Mouse (Mus musculus) neural tube, embryonic 13.5 days (tissue): ENCODE data around the gene Dstyk. TPM values are rescaled to one million over a fixed set of nuclear protein-coding genes. Genes with fewer than 3 reads are reported as not detected.
A peak's percentile ranks its signal among the peaks of the same experiment; 100 is the strongest.

ENCODE experiments used
- ATAC-seq: fragments of 200-750 bp; cut with Nextera tagmentation; 2 replicates; pipeline ENCODE4 v1.8.0; 2017; ENCODE audit warnings: low read depth, mild to moderate bottlenecking, moderate TSS enrichment, moderate library complexity
- H3K27ac ChIP-seq: fragments of 300-500 bp; sonication (generic); replicated peaks from 2 replicates; pipeline ENCODE4 v1.5.1; 2015; ENCODE audit warnings: moderate library complexity, mild to moderate bottlenecking, inconsistent platforms
- H3K27me3 ChIP-seq: fragments of 300-500 bp; sonication (generic); 2 replicates; pipeline ENCODE4 v1.6.1; 2015; ENCODE audit warnings: mild to moderate bottlenecking, inconsistent platforms
- H3K36me3 ChIP-seq: fragments of 300-500 bp; sonication (generic); 2 replicates; pipeline ENCODE4 v1.6.1; 2015; ENCODE audit warnings: mild to moderate bottlenecking, inconsistent platforms
- H3K4me1 ChIP-seq: fragments of 300-500 bp; sonication (generic); replicated peaks from 2 replicates; pipeline ENCODE4 v1.6.1; 2015; ENCODE audit warnings: inconsistent platforms
- H3K4me2 ChIP-seq: fragments of 300-500 bp; sonication (generic); 2 replicates; pipeline ENCODE4 v1.6.1; 2015; ENCODE audit warnings: inconsistent platforms, mild to moderate bottlenecking, moderate library complexity
- H3K4me3 ChIP-seq: fragments of 300-500 bp; sonication (generic); 2 replicates; pipeline ENCODE4 v1.5.1; 2015; ENCODE audit warnings: mild to moderate bottlenecking, inconsistent platforms
- H3K9ac ChIP-seq: fragments of 300-500 bp; sonication (generic); 2 replicates; pipeline ENCODE4 v1.6.1; 2015; ENCODE audit warnings: moderate library complexity, mild to moderate bottlenecking, inconsistent platforms
- H3K9me3 ChIP-seq: fragments of 300-500 bp; sonication (generic); 2 replicates; pipeline ENCODE4 v1.6.1; 2016; ENCODE audit warnings: inconsistent platforms
- WGBS: fragments of 180-500 bp; shearing (Covaris S2); methylation state at CpG from one replicate; pipeline ENCODE4 v1.1.7; 2015; 5-methylcytosine and 5-hydroxymethylcytosine counted together
- polyA plus RNA-seq: library from polyadenylated mRNA; unstranded; fragments of >200 nt; fragmentation: Nextera tagmentation; extraction: Ambion mirVana; gene quantifications from 2 replicates; pipeline ENCODE4 v1.2.1, GENCODE M21; 2015

Gene Dstyk
- polyA plus RNA-seq, 1 experiment from 2014 or later, result 9.2 TPM

DNA sequence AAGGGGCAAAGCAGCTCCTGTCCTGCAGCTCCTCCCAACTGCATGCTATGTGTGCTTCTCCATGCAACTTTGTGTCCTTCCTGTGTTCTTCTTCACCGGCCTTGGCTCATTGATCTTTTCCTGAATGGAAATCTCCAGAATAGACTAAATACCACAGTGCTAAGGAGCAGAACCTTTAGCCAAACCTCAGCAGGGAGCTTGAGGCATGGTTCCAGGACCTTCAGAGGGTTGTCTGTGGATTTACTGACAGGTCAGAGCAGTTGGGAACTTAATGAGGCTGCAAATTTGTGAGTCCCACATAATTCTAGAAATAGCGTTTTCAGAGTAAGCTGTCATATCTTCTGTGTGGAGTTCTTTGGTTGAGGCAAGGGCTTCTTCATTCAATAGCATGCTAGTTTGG is 83.2 kb downstream of the Dstyk start:
- no peaks in the 10 kb centered on the region for H3K9me3 ChIP-seq
- no peak overlapping the region for H3K9ac ChIP-seq
- no peaks in the 10 kb centered on the region for H3K27me3 ChIP-seq
- no peak overlapping the region for H3K4me3 ChIP-seq
- WGBS, result 85% methylated on average over 2 of the region's 2 CpGs
- peaks cover 92% of the 10 kb centered on the region for H3K36me3 ChIP-seq
- H3K4me1 ChIP-seq, result no peaks in the 10 kb centered on the region
- no peak for ATAC-seq
- no peak overlapping the region for H3K4me2 ChIP-seq
- no peak overlapping the region for H3K27ac ChIP-seq

DNA sequence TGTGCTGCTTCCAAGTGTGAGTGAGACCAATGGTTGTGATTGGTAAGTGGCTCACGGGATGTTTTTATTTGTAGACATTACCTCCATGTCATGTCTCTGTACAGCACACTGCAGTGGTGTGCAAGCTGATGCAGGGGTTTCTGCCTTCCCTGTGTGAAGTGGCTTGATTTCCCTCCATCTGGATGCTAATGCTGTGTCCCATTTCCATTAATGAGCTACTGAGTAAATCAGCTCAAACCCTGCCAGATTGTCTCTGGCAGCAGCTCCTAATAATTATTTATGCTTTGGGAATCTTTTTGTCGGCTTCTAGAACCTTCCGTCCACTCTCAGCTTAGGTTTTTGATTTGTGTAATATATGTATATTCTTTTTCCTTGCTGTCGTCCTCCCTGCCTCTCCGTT is 87.8 kb downstream of the Dstyk start:
- H3K9ac ChIP-seq, result no peak overlapping the region
- WGBS, result 80% methylated on average over 5 of the region's 5 CpGs
- H3K27ac ChIP-seq, result no peak overlapping the region; the same call in 1 of the 2 replicates
- peaks cover 78% of the 10 kb centered on the region for H3K36me3 ChIP-seq
- ATAC-seq, result no peak
- H3K9me3 ChIP-seq, result no peaks in the 10 kb centered on the region
- peaks cover 5% of the 10 kb centered on the region; the same call in 1 of the 2 replicates for H3K4me1 ChIP-seq
- no peak overlapping the region for H3K4me2 ChIP-seq
- H3K27me3 ChIP-seq, result no peaks in the 10 kb centered on the region
- no peak overlapping the region for H3K4me3 ChIP-seq

DNA sequence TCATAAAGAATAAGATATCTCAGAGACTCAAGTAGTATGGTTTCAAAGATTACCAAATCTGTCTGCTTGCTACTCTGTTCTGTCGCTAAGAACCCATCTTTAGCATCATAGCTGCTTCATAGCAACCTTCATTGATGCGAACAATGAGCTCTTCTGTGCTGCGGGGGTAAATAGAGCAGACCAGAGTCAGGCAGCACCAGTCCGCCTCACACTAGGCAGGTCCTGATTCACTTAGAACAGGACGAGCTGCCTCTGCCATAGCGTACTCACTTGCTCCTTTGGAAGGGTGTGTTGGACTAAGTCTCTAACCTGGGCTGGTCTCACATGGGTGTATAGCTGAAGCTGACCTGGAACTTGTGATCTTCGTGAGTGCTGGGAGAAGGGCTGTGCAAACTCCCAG is 88.7 kb downstream of the Dstyk start, which contains the start of gene Tmem81:
Tmem81 (plus strand) TSS at position 173 of the 400 bp plus-strand sequence.
- WGBS, result 82% methylated on average over 7 of the region's 7 CpGs
- ATAC-seq, result no peak
- H3K9me3 ChIP-seq, result no peaks in the 10 kb centered on the region
- no peak within 1 kb of the TSS for H3K9ac ChIP-seq
- H3K27me3 ChIP-seq, result no peaks in the 10 kb centered on the region
- H3K4me3 ChIP-seq, result no peak within 1 kb of the TSS
- H3K36me3 ChIP-seq, result peaks cover 69% of the 10 kb centered on the region
- peaks cover 5% of the 10 kb centered on the region; the same call in 1 of the 2 replicates for H3K4me1 ChIP-seq
- no peak within 1 kb of the TSS; the same call in 1 of the 2 replicates for H3K27ac ChIP-seq
- H3K4me2 ChIP-seq, result no peak within 1 kb of the TSS

DNA sequence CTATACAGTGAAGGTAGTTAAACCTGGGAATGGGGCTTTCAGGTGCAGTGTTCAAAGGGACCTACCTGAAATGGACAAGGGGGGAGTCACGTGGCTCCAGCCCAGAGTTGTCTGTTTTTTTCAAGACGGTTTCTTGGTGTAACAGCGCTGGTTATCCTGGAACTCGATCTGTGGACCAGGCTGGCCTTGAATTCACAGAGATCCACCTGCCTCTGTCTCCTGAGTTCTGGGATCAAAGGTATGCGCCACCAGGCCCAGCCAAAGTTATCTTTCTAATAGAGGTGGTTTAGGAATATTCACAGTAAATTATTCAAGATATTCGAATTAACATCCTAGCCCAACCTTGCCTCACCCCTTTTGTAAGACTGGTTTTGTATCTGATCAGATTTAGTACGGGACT is 89.3 kb downstream of the Dstyk start:
- no peaks in the 10 kb centered on the region for H3K9me3 ChIP-seq
- peaks cover 63% of the 10 kb centered on the region for H3K36me3 ChIP-seq
- H3K4me3 ChIP-seq, result no peak overlapping the region
- H3K4me2 ChIP-seq, result no peak overlapping the region
- no peak overlapping the region for H3K27ac ChIP-seq
- H3K27me3 ChIP-seq, result no peaks in the 10 kb centered on the region
- WGBS, result 97% methylated on average over 7 of the region's 7 CpGs
- peaks cover 10% of the 10 kb centered on the region; the same call in 1 of the 2 replicates for H3K4me1 ChIP-seq
- H3K9ac ChIP-seq, result no peak overlapping the region
- ATAC-seq, result no peak

DNA sequence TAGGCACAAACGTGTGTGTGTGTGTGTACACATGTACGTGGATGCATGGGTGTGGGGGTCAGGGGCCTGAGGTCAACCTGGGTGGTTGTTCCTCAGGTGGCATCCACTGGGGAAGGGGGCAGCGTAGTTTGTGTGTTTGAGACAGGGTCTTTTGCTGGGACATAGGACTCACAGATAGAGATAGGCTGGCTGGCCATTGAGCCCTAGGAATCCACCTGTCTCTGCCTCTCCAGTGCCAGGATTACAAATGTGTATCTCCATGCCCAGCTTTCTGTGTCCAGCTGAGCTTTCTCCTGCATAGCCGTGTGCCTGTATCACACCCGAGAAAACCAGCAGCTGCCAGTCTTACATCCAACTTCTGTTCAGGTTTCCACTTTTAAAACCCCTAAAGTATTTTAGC is 92.4 kb downstream of the Dstyk start:
- no peak for ATAC-seq
- Histone ChIP-seq H3K36me3 (peaks cover 48% of the 10 kb centered on the region), H3K27ac (peak overlapping the region; percentile 52; the same call in 1 of the 2 replicates), H3K4me3 (no peak overlapping the region), H3K9me3 (no peaks in the 10 kb centered on the region), H3K4me1 (peaks cover 13% of the 10 kb centered on the region; the same call in 1 of the 2 replicates), H3K4me2 (no peak overlapping the region), H3K27me3 (no peaks in the 10 kb centered on the region), H3K9ac (no peak overlapping the region)
- 91% methylated on average over 5 of the region's 5 CpGs for WGBS

DNA sequence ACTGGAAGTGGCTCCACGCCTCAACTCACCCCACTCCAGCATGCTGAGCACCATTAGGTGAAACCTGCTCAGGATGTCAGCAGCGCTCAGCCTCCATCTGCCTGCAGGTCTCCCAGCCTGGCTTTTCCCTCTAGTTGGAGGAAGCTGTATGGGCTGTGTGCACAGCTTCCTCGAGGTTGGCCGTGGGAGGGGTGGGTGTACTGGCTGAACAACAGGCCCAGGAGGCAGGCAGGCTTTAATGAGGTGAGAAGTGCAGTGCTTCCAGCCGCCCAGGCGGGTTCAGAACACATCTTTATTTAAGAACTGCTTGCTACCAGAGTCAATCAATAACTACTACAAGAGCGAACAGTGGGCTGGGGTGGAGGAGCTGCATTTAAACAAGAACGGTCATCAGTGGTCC is 94.2 kb downstream of the Dstyk start:
- Histone ChIP-seq H3K27ac (peak overlapping the region; percentile 25), H3K9ac (no peak overlapping the region)
- ATAC-seq, result 0 out of 2 replicates have a peak, but pooled peaks have one; percentile 6

DNA sequence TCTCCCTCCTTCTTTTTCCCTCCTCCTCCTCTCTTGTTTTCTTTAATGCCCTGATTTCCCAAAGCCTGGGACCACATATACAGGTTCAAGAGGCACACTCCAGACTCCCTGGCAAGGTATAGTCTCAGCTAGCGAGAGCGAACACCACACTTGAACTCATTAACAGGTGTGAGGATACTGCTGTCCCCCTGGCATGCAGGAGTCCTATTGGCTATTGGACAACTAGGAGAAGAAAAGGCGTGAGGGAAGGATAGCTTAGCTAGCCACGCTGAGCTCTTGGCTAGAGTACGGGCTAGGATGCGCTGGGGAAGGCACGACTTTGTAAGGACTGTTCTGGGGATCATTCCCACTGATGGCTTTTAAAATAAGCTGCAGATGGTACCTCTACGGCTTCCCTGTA is 94.8 kb downstream of the Dstyk start:
- H3K4me3 ChIP-seq, result no peak overlapping the region
- no peak for ATAC-seq
- H3K4me2 ChIP-seq, result no peak overlapping the region
- H3K36me3 ChIP-seq, result peaks cover 50% of the 10 kb centered on the region
- no peaks in the 10 kb centered on the region for H3K9me3 ChIP-seq
- H3K4me1 ChIP-seq, result peaks cover 13% of the 10 kb centered on the region; the same call in 1 of the 2 replicates
- no peaks in the 10 kb centered on the region for H3K27me3 ChIP-seq
- no peak overlapping the region for H3K9ac ChIP-seq
- H3K27ac ChIP-seq, result peak overlapping the region; percentile 25
- 83% methylated on average over 8 of the region's 8 CpGs for WGBS

More for the DNA sequence above, 94.2 kb downstream of the Dstyk start:
- H3K4me1 ChIP-seq, result peaks cover 13% of the 10 kb centered on the region; the same call in 1 of the 2 replicates
- H3K27me3 ChIP-seq, result no peaks in the 10 kb centered on the region
- no peak overlapping the region for H3K4me2 ChIP-seq
- H3K36me3 ChIP-seq, result peaks cover 50% of the 10 kb centered on the region
- H3K9me3 ChIP-seq, result no peaks in the 10 kb centered on the region
- 43% methylated on average over 8 of the region's 8 CpGs for WGBS
- H3K4me3 ChIP-seq, result no peak overlapping the region

DNA sequence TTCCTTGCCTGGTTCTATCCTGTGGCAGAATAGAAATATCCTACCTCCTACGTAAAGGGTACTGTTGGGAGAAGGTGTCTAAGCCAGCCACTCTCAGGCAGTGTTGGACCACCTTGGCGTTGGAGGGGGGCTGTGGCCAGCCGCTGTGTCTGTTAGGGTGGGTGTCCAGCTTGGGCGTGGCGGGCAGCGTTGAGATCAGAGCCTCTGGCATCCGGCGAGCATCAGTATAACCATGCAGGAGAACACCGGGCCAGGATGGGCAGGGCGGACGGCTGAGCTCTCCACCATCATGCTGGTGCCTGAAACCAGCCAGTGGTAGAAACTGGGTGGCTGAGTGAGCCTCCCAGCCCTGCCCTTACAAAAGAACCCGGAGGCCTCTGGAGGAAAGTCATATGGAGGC is 98.0 kb downstream of the Dstyk start:
- no peaks in the 10 kb centered on the region for H3K9me3 ChIP-seq
- H3K4me2 ChIP-seq, result no peak overlapping the region
- peaks cover 64% of the 10 kb centered on the region for H3K36me3 ChIP-seq
- 92% methylated on average over 12 of the region's 12 CpGs for WGBS
- no peak overlapping the region for H3K27ac ChIP-seq
- H3K9ac ChIP-seq, result no peak overlapping the region
- H3K27me3 ChIP-seq, result no peaks in the 10 kb centered on the region
- peaks cover 7% of the 10 kb centered on the region; the same call in 1 of the 2 replicates for H3K4me1 ChIP-seq
- no peak overlapping the region for H3K4me3 ChIP-seq
- no peak for ATAC-seq

Other genes starting within 250 kb of the Dstyk start
- 19.1 and 22.6 TPM in 2 replicates for gene Lemd1, start 226.1 kb upstream of the Dstyk start, polyA plus RNA-seq
- 2.7 and 3.5 TPM in 2 replicates for gene AC124108.1, start 226.1 kb upstream of the Dstyk start, polyA plus RNA-seq
- not detected in 2 replicates for gene Gm10188, start 187.8 kb upstream of the Dstyk start, polyA plus RNA-seq
- gene Klhdc8a, start 118.9 kb upstream of the Dstyk start, polyA plus RNA-seq, result 4.6 and 6.1 TPM in 2 replicates
- 9.0 and 10.5 TPM in 2 replicates for gene Nuak2, start 101.4 kb upstream of the Dstyk start, polyA plus RNA-seq
- gene Tmcc2, start 26.3 kb upstream of the Dstyk start, polyA plus RNA-seq, result 32.2 and 33.9 TPM in 2 replicates
- 48.9 and 49.5 TPM in 2 replicates for gene Rbbp5, start 59.8 kb downstream of the Dstyk start, polyA plus RNA-seq
- gene Tmem81, start 88.7 kb downstream of the Dstyk start, polyA plus RNA-seq, result 1.0 and 1.1 TPM in 2 replicates
- gene Cntn2, start 125.7 kb downstream of the Dstyk start, polyA plus RNA-seq, result 84.9 and 102 TPM in 2 replicates